Mouse (Mus musculus) midbrain, embryonic 13.5 days (tissue): ENCODE results near the gene Asphd2. TPM values are rescaled to one million over a fixed set of nuclear protein-coding genes. Genes with fewer than 3 reads are reported as not detected.

Source experiments
- ATAC-seq: fragments of 200-750 bp; cut with Nextera tagmentation; 2 replicates; pipeline ENCODE4 v1.8.0; 2017; ENCODE audit warnings: mild to moderate bottlenecking, moderate TSS enrichment, moderate library complexity
- H3K27ac ChIP-seq: fragments of 300-500 bp; sonication (generic); 2 replicates; pipeline ENCODE4 v1.5.1; 2015; ENCODE audit warnings: inconsistent platforms, mild to moderate bottlenecking, moderate library complexity
- H3K27me3 ChIP-seq: fragments of 300-500 bp; sonication (generic); 2 replicates; pipeline ENCODE4 v1.6.1; 2015; ENCODE audit warnings: mild to moderate bottlenecking, inconsistent platforms
- H3K36me3 ChIP-seq: fragments of 300-500 bp; sonication (generic); 2 replicates; pipeline ENCODE4 v1.6.1; 2015; ENCODE audit warnings: mild to moderate bottlenecking, inconsistent platforms
- H3K4me1 ChIP-seq: fragments of 300-500 bp; sonication (generic); replicated peaks from 2 replicates; pipeline ENCODE4 v1.6.1; 2015; ENCODE audit warnings: inconsistent platforms
- H3K4me2 ChIP-seq: fragments of 300-500 bp; sonication (generic); replicated peaks from 2 replicates; pipeline ENCODE4 v1.6.1; 2015; ENCODE audit warnings: moderate library complexity, mild to moderate bottlenecking, inconsistent platforms
- H3K4me3 ChIP-seq: fragments of 300-500 bp; sonication (generic); replicated peaks from 2 replicates; pipeline ENCODE4 v1.5.1; 2015; ENCODE audit warnings: mild to moderate bottlenecking, inconsistent platforms
- H3K9ac ChIP-seq: fragments of 300-500 bp; sonication (generic); replicated peaks from 2 replicates; pipeline ENCODE4 v1.6.1; 2015; ENCODE audit warnings: mild to moderate bottlenecking, inconsistent platforms
- H3K9me3 ChIP-seq: fragments of 300-500 bp; sonication (generic); 2 replicates; pipeline ENCODE4 v1.6.1; 2016; ENCODE audit warnings: mild to moderate bottlenecking, inconsistent platforms
- WGBS: fragments of 180-500 bp; shearing (Covaris S2); methylation state at CpG from one replicate; pipeline ENCODE4 v1.1.7; 2015; 5-methylcytosine and 5-hydroxymethylcytosine counted together
- polyA plus RNA-seq: library from polyadenylated mRNA; unstranded; fragments of >200 nt; fragmentation: Nextera tagmentation; extraction: Ambion mirVana; gene quantifications from 2 replicates; pipeline ENCODE4 v1.2.1, GENCODE M21; 2015

The Asphd2 gene
- polyA plus RNA-seq, 1 experiment from 2014 or later = 47.6 TPM

GRCm38 (mm10) chr5:112411514-112412335, 17.1 kb upstream of the Asphd2 start:
- WGBS = 9% methylated on average over 19 of the region's 19 CpGs
- Histone ChIP-seq H3K9ac (peak overlapping the region; percentile 28; the same call in 1 of the 2 replicates), H3K36me3 (no peaks in the 10 kb centered on the region), H3K4me3 (peak overlapping the region; percentile 15; the same call in 1 of the 2 replicates), H3K4me2 (peak overlapping the region; percentile 44), H3K9me3 (no peaks in the 10 kb centered on the region; the same call in 1 of the 2 replicates), H3K4me1 (peaks cover 55% of the 10 kb centered on the region), H3K27me3 (no peaks in the 10 kb centered on the region; the same call in 1 of the 2 replicates), H3K27ac (peak overlapping the region; percentile 93)
- peak; percentile 79 for ATAC-seq

DNA sequence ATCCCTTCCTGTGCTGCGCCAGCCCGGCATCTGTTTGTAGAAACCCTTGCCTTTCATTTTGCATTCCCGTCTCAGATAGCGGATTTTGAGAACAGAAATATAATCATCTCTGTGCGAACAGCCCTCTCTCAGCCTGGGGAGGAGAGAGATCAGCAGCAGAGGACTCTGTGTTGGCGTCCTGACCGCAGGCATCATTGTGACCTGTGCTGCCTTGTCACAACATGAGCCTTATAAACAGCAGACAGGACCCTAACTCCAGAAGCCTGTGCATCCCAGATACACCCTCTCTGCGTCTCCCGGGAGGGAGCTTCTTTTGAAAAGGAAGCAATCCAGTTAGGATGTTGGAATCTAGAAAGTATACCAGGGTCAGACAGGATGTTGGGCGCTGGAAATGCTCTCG, 16.4 kb upstream of the Asphd2 start:
- Histone ChIP-seq H3K4me2 (peak overlapping the region; percentile 44), H3K9ac (peak overlapping the region; percentile 5; the same call in 1 of the 2 replicates), H3K9me3 (no peaks in the 10 kb centered on the region; the same call in 1 of the 2 replicates), H3K4me1 (peaks cover 49% of the 10 kb centered on the region), H3K27ac (peak overlapping the region; percentile 93), H3K4me3 (0 out of 2 replicates have a peak overlapping the region, but pooled peaks have one; percentile 15), H3K27me3 (no peaks in the 10 kb centered on the region; the same call in 1 of the 2 replicates), H3K36me3 (no peaks in the 10 kb centered on the region)
- 22% methylated on average over 11 of the region's 11 CpGs for WGBS
- peak; percentile 61 for ATAC-seq

DNA sequence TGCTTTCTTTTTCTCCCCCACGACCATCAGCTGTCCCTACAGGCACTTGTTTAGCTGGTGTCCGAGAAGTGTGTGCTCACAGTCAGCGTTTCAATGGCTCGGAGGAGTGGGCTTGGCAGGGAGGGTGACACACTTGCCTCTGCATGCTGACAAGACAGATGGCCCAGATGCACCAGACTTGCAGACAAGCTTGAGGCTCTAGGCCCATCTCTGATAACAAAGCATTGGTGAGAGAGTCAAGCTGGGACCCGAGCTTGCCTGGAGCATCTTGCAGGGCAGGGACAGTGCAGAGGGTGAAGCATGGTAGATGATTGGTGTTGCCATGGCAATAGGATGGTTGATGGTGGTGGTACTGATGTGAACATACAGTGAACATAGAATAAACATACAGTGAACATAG, 14.6 kb upstream of the Asphd2 start:
- Histone ChIP-seq H3K4me2 (no peak overlapping the region), H3K27me3 (no peaks in the 10 kb centered on the region; the same call in 1 of the 2 replicates), H3K4me3 (no peak overlapping the region), H3K9me3 (no peaks in the 10 kb centered on the region; the same call in 1 of the 2 replicates), H3K36me3 (no peaks in the 10 kb centered on the region), H3K4me1 (peaks cover 39% of the 10 kb centered on the region), H3K9ac (no peak overlapping the region), H3K27ac (peak overlapping the region; percentile 93)
- 62% methylated on average over 5 of the region's 5 CpGs for whole genome bisulfite sequencing
- ATAC-seq = no peak

GRCm38 (mm10) chr5:112406017-112406416, 11.4 kb upstream of the Asphd2 start:
- no peaks in the 10 kb centered on the region for H3K27me3 ChIP-seq
- H3K4me2 ChIP-seq = no peak overlapping the region
- H3K27ac ChIP-seq = no peak overlapping the region
- no peak overlapping the region for H3K4me3 ChIP-seq
- ATAC-seq = no peak
- H3K4me1 ChIP-seq = peaks cover 21% of the 10 kb centered on the region
- no peaks in the 10 kb centered on the region for H3K36me3 ChIP-seq
- WGBS = 69% methylated on average over 3 of the region's 3 CpGs
- no peaks in the 10 kb centered on the region for H3K9me3 ChIP-seq
- H3K9ac ChIP-seq = no peak overlapping the region

GRCm38 (mm10) chr5:112402437-112402836, 7.8 kb upstream of the Asphd2 start:
- WGBS = 68% methylated on average over 3 of the region's 3 CpGs
- no peaks in the 10 kb centered on the region for H3K27me3 ChIP-seq
- ATAC-seq = no peak
- H3K9me3 ChIP-seq = no peaks in the 10 kb centered on the region
- H3K4me2 ChIP-seq = no peak overlapping the region
- H3K4me1 ChIP-seq = no peaks in the 10 kb centered on the region
- H3K36me3 ChIP-seq = no peaks in the 10 kb centered on the region
- no peak overlapping the region for H3K4me3 ChIP-seq
- H3K9ac ChIP-seq = no peak overlapping the region
- no peak overlapping the region for H3K27ac ChIP-seq

- Histone ChIP-seq H3K36me3 (no peaks in the 10 kb centered on the region), H3K27ac (no peak overlapping the region), H3K27me3 (no peaks in the 10 kb centered on the region), H3K9ac (no peak overlapping the region), H3K4me1 (peaks cover 10% of the 10 kb centered on the region), H3K4me3 (no peak overlapping the region), H3K9me3 (no peaks in the 10 kb centered on the region), H3K4me2 (no peak overlapping the region)
- ATAC-seq = no peak
- WGBS = 67% methylated on average over 10 of the region's 10 CpGs
Observed at GRCm38 (mm10) chr5:112399284-112399683, 4.6 kb upstream of the Asphd2 start.

- no peak overlapping the region for H3K4me3 ChIP-seq
- peaks cover 42% of the 10 kb centered on the region for H3K4me1 ChIP-seq
- no peaks in the 10 kb centered on the region for H3K9me3 ChIP-seq
- H3K4me2 ChIP-seq = no peak overlapping the region
- H3K9ac ChIP-seq = no peak overlapping the region
- no peaks in the 10 kb centered on the region for H3K27me3 ChIP-seq
- H3K27ac ChIP-seq = peak overlapping the region; percentile 57; the same call in 1 of the 2 replicates
- no peak for ATAC-seq
- 70% methylated on average over 18 of the region's 18 CpGs for WGBS
- H3K36me3 ChIP-seq = peaks cover 9% of the 10 kb centered on the region
Observed at GRCm38 (mm10) chr5:112396066-112396465, 1.4 kb upstream of the Asphd2 start.

DNA sequence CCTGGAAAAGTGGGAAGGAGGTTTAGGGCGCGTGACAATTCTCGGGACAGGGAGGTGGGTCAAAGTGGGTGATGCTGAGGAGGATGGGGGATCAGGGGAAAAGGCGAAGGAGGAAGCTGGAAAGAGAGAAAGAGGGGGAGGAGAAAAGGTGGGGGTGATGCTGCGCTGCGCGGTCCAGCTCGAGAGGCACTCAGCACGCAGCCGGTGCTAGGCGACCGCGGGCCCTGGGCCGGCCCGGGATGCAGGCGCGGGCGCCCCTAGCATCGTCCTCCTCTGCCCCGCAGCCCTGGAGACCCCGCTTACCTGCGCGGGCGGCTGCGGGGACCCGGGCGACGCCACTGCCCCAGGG, 277 bp downstream of the Asphd2 start:
- Histone ChIP-seq H3K36me3 (peaks cover 24% of the 10 kb centered on the region), H3K4me2 (peak overlapping the region; percentile 93), H3K27me3 (no peaks in the 10 kb centered on the region), H3K9ac (peak overlapping the region; percentile 86), H3K27ac (peak overlapping the region; percentile 94), H3K4me3 (peak overlapping the region; percentile 74), H3K9me3 (no peaks in the 10 kb centered on the region), H3K4me1 (peaks cover 56% of the 10 kb centered on the region)
- peak; percentile 83 for ATAC-seq
- 1% methylated on average over 18 of the region's 28 CpGs for WGBS

DNA sequence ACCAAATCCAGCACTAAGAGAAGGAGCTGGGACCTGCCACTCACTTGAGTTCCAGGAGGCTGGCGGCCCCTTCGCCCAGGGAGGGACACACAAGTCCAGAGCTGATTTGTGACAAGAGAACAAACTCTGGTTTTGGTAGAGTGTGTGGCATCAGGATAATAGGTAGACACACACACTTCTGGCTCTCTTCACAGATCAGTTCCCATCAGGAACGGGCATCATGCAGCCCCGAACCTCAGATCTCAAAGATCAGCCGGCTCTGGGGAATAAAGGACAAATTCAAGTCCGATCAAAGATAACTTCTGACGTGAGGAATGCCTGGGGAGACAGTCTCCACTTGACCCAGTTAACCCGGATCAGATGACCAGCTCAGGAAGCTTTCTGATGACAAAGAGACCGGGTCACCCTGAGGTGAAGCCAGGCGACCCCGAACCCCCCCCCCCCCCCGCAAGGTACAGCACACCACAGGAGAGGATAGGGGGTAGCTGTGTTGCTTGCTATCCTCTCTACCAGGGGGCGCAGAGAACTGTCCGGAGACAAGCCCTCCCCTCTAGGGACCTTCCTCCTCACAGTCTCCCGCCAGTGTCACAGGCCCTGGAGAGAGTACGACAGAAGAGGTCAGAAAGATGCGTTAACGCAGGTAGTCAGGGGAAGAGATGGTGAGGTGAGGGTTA, 788 bp downstream of the Asphd2 start:
- 9% methylated on average over 17 of the region's 18 CpGs for WGBS
- Histone ChIP-seq H3K4me2 (peak overlapping the region; percentile 93), H3K9me3 (no peaks in the 10 kb centered on the region), H3K4me3 (peak overlapping the region; percentile 74), H3K9ac (peak overlapping the region; percentile 86), H3K27me3 (no peaks in the 10 kb centered on the region), H3K27ac (peak overlapping the region; percentile 94), H3K4me1 (peaks cover 61% of the 10 kb centered on the region), H3K36me3 (peaks cover 29% of the 10 kb centered on the region)
- ATAC-seq = peak; percentile 28

GRCm38 (mm10) chr5:112391676-112392323, 2.9 kb downstream of the Asphd2 start:
- no peaks in the 10 kb centered on the region for H3K9me3 ChIP-seq
- 0 out of 2 replicates have a peak overlapping the region, but pooled peaks have one; percentile 15 for H3K4me2 ChIP-seq
- peak overlapping the region; percentile 28; the same call in 1 of the 2 replicates for H3K9ac ChIP-seq
- peaks cover 47% of the 10 kb centered on the region for H3K36me3 ChIP-seq
- H3K27me3 ChIP-seq = no peaks in the 10 kb centered on the region
- no peak overlapping the region for H3K27ac ChIP-seq
- peaks cover 66% of the 10 kb centered on the region for H3K4me1 ChIP-seq
- WGBS = 77% methylated on average over 27 of the region's 27 CpGs
- no peak overlapping the region for H3K4me3 ChIP-seq
- no peak for ATAC-seq

- Histone ChIP-seq H3K27ac (no peak overlapping the region), H3K27me3 (no peaks in the 10 kb centered on the region), H3K4me3 (0 out of 2 replicates have a peak overlapping the region, but pooled peaks have one; percentile 5), H3K4me2 (peak overlapping the region; percentile 27), H3K9ac (no peak overlapping the region; the same call in 1 of the 2 replicates), H3K9me3 (no peaks in the 10 kb centered on the region), H3K36me3 (peaks cover 55% of the 10 kb centered on the region), H3K4me1 (peaks cover 66% of the 10 kb centered on the region)
- no peak for ATAC-seq
- 72% methylated on average over 16 of the region's 16 CpGs for WGBS
Observed at GRCm38 (mm10) chr5:112391002-112391401, 3.7 kb downstream of the Asphd2 start.
